Mouse (Mus musculus): ENCODE results near the gene Gm28036. TPM values are rescaled to one million over a fixed set of nuclear protein-coding genes. Genes with fewer than 3 reads are reported as not detected.

Gm28036 gene
- polyA plus RNA-seq, 1 experiment from 2014 or later: 20.7 TPM

DNA sequence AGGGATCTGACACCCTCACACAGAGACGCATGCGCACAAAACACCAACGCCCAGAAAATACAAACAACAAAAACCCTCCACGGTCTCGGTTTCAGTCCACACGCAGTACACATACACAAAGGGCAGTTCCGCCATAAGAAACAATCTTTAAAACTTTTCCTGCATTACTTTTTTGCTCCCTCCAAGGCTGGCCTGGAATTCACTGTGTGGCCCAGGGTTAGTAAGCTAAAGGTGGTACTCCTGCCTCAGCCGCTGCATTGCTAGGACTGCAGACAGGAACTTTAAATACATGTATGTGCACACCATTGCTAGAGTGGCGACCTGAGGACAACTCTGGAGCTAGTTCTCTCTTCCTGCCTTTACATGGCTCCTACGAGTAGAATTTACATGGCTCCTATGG is 55.7 kb downstream of the Gm28036 start:
- H3K27ac ChIP-seq (ENCODE audit: low read length): no peak overlapping the region
- WGBS: 94% methylated on average over 10 of the region's 10 CpGs
- H3K4me1 ChIP-seq (replicated peaks; ENCODE audit: control insufficient read depth, insufficient read depth, low read length): peaks cover 2% of the 10 kb centered on the region
- no peaks in the 10 kb centered on the region for H3K27me3 ChIP-seq (replicated peaks; ENCODE audit: control insufficient read depth, insufficient read depth, low read length)
- no peak overlapping the region for H3K4me3 ChIP-seq (replicated peaks; ENCODE audit: low read length)
- H3K9ac ChIP-seq (replicated peaks; ENCODE audit: low read depth, low read length): no peak overlapping the region
- H3K4me2 ChIP-seq (ENCODE audit: low read length): no peak overlapping the region
- peaks cover 41% of the 10 kb centered on the region for H3K36me3 ChIP-seq (ENCODE audit: control insufficient read depth, insufficient read depth)
- H3K9me3 ChIP-seq (ENCODE audit: control insufficient read depth, low read length): no peaks in the 10 kb centered on the region
- ATAC-seq: no peak

DNA sequence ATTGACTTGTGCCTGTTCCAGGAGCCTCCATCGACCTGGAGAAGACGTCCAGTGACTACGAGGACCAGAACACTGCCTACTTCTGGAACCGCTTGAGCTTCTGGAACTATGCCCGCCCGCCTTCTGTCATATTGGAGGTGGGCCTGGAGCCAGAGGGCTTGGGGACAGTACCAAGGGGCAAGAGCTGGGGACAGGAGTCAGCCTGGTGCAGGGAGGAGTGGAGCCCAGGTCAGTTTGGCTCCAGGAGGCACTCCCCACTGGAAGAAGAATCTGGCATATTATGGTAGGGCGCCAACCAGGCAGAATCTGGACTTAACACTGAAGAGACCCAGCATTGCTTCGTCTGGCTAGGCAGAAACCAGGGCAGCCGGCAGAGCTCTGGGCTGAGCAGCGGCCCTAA is 59.0 kb downstream of the Gm28036 start:
- Histone ChIP-seq H3K4me3 (replicated peaks; ENCODE audit: low read length) (no peak overlapping the region), H3K4me1 (replicated peaks; ENCODE audit: control insufficient read depth, insufficient read depth, low read length) (peaks cover 8% of the 10 kb centered on the region), H3K36me3 (ENCODE audit: control insufficient read depth, insufficient read depth) (peaks cover 12% of the 10 kb centered on the region), H3K9me3 (ENCODE audit: control insufficient read depth, low read length) (no peaks in the 10 kb centered on the region), H3K27ac (ENCODE audit: low read length) (no peak overlapping the region), H3K27me3 (replicated peaks; ENCODE audit: control insufficient read depth, insufficient read depth, low read length) (no peaks in the 10 kb centered on the region), H3K4me2 (ENCODE audit: low read length) (no peak overlapping the region), H3K9ac (replicated peaks; ENCODE audit: low read depth, low read length) (no peak overlapping the region)
- WGBS: 89% methylated on average over 10 of the region's 10 CpGs
- ATAC-seq: no peak

DNA sequence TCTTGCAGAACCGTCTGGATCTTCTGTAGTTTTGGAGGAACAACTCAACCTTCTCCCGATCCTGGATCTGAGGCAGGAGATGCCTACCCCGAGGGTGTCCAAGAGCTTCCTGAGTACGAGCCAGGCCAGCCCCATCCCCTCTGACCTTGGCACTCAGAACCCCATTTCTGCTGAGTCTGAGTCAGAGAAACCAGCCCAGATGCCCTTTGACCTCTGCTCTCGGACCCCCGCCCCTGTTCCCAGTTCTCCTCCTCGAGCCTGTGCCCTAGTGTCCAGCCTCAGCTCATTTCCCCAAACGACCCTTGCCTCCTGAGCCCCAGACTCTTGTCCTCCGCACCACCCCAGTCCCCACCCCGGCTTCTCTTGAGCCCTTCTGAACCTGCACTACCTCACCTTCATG is 60.8 kb downstream of the Gm28036 start:
- H3K4me1 ChIP-seq (replicated peaks; ENCODE audit: control insufficient read depth, insufficient read depth, low read length): peaks cover 8% of the 10 kb centered on the region
- ATAC-seq: no peak
- H3K4me3 ChIP-seq (replicated peaks; ENCODE audit: low read length): peak overlapping the region; percentile 80
- peaks cover 7% of the 10 kb centered on the region for H3K36me3 ChIP-seq (ENCODE audit: control insufficient read depth, insufficient read depth)
- WGBS: 30% methylated on average over 10 of the region's 10 CpGs
- H3K4me2 ChIP-seq (ENCODE audit: low read length): peak overlapping the region; percentile 79
- H3K9ac ChIP-seq (replicated peaks; ENCODE audit: low read depth, low read length): peak overlapping the region; percentile 83; the same call in 1 of the 2 replicates
- H3K27me3 ChIP-seq (replicated peaks; ENCODE audit: control insufficient read depth, insufficient read depth, low read length): no peaks in the 10 kb centered on the region
- H3K27ac ChIP-seq (ENCODE audit: low read length): no peak overlapping the region
- no peaks in the 10 kb centered on the region for H3K9me3 ChIP-seq (ENCODE audit: control insufficient read depth, low read length)

- Histone ChIP-seq H3K27me3 (replicated peaks; ENCODE audit: control insufficient read depth, insufficient read depth, low read length) (no peaks in the 10 kb centered on the region), H3K27ac (ENCODE audit: low read length) (peak within 1 kb of the TSS; percentile 77), H3K36me3 (ENCODE audit: control insufficient read depth, insufficient read depth) (peaks cover 3% of the 10 kb centered on the region; the same call in 1 of the 2 replicates), H3K9ac (replicated peaks; ENCODE audit: low read depth, low read length) (peak within 1 kb of the TSS; percentile 83), H3K4me3 (replicated peaks; ENCODE audit: low read length) (peak within 1 kb of the TSS; percentile 80), H3K9me3 (ENCODE audit: control insufficient read depth, low read length) (no peaks in the 10 kb centered on the region), H3K4me1 (replicated peaks; ENCODE audit: control insufficient read depth, insufficient read depth, low read length) (peaks cover 8% of the 10 kb centered on the region), H3K4me2 (ENCODE audit: low read length) (peak within 1 kb of the TSS; percentile 79)
- under 1% methylated on average over 79 of the region's 81 CpGs for WGBS
- ATAC-seq: peak; percentile 84
These were observed 61.5 kb downstream of the Gm28036 start, which contains the start of gene Spag4 for GRCm38 (mm10) chr2:156065099-156066041. Gene Spag4, plus strand, starts transcription at chr2:156065175.

DNA sequence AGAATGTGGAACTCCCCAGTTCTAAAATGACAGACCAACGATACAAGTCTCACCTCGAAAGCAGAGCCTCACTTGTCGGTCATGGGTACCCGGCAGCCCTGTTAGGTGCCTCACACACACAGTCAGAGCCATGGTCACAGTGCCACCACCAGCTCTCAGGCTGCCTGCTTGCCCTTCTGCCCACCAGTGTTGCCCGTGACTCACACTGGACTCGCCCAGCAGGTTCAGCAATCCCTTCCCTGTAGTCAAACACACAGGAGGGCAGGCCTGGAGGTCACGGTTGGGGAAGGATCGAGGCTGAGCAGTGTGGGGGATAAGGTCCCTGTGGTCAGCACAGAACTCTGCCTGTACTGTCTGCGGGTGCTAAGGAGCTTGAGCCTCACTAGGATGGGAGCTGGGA is 74.1 kb downstream of the Gm28036 start, which contains the start of gene Fer1l4:
Gene Fer1l4, minus strand, starts transcription at position 132 of the 400 bp plus-strand sequence.
- Histone ChIP-seq H3K4me2 (ENCODE audit: low read length) (no peak within 1 kb of the TSS), H3K4me1 (replicated peaks; ENCODE audit: control insufficient read depth, insufficient read depth, low read length) (0 out of 2 replicates have a peak, but pooled peaks cover 2% of the 10 kb centered on the region), H3K27ac (ENCODE audit: low read length) (no peak within 1 kb of the TSS), H3K36me3 (ENCODE audit: control insufficient read depth, insufficient read depth) (no peaks in the 10 kb centered on the region), H3K4me3 (replicated peaks; ENCODE audit: low read length) (no peak within 1 kb of the TSS), H3K9ac (replicated peaks; ENCODE audit: low read depth, low read length) (no peak within 1 kb of the TSS), H3K27me3 (replicated peaks; ENCODE audit: control insufficient read depth, insufficient read depth, low read length) (no peaks in the 10 kb centered on the region), H3K9me3 (ENCODE audit: control insufficient read depth, low read length) (no peaks in the 10 kb centered on the region)
- no peak for ATAC-seq
- 82% methylated on average over 9 of the region's 9 CpGs for WGBS

DNA sequence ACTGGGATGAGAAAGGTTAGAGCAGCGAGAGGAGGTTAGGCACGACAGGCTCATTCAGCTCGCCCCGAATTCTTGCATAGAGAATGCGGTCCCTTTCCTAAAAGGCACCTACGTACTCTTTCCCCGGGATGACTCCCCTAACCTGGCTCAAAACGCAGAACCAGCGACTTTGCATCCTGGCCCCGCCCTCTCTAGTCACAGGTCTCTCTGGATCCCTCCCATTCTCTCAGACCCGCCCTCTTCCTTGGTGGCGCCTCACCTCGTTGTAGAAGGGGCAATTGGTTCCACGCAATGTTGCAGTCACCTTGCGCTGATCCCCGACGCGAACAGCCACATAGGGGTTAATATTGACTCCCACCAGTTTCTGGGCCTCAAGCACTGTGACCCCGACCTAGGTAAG is 79.0 kb downstream of the Gm28036 start:
- H3K27me3 ChIP-seq (replicated peaks; ENCODE audit: control insufficient read depth, insufficient read depth, low read length): no peaks in the 10 kb centered on the region; the same call in 1 of the 2 replicates
- no peaks in the 10 kb centered on the region for H3K9me3 ChIP-seq (ENCODE audit: control insufficient read depth, low read length)
- WGBS: 7% methylated on average over 19 of the region's 19 CpGs
- ATAC-seq: no peak
- no peak overlapping the region for H3K27ac ChIP-seq (ENCODE audit: low read length)
- H3K36me3 ChIP-seq (ENCODE audit: control insufficient read depth, insufficient read depth): no peaks in the 10 kb centered on the region
- no peak overlapping the region for H3K9ac ChIP-seq (replicated peaks; ENCODE audit: low read depth, low read length)
- no peak overlapping the region for H3K4me3 ChIP-seq (replicated peaks; ENCODE audit: low read length)
- 0 out of 2 replicates have a peak, but pooled peaks cover 2% of the 10 kb centered on the region for H3K4me1 ChIP-seq (replicated peaks; ENCODE audit: control insufficient read depth, insufficient read depth, low read length)
- H3K4me2 ChIP-seq (ENCODE audit: low read length): peak overlapping the region; percentile 13; the same call in 1 of the 2 replicates

GRCm38 (mm10) chr2:156042903-156043302 is 84.0 kb downstream of the Gm28036 start:
- H3K27ac ChIP-seq (ENCODE audit: low read length): no peak overlapping the region
- H3K4me1 ChIP-seq (replicated peaks; ENCODE audit: control insufficient read depth, insufficient read depth, low read length): 0 out of 2 replicates have a peak, but pooled peaks cover under 1% of the 10 kb centered on the region
- whole genome bisulfite sequencing: 78% methylated on average over 8 of the region's 8 CpGs
- no peaks in the 10 kb centered on the region; the same call in 1 of the 2 replicates for H3K27me3 ChIP-seq (replicated peaks; ENCODE audit: control insufficient read depth, insufficient read depth, low read length)
- H3K9ac ChIP-seq (replicated peaks; ENCODE audit: low read depth, low read length): no peak overlapping the region
- H3K9me3 ChIP-seq (ENCODE audit: control insufficient read depth, low read length): no peaks in the 10 kb centered on the region
- no peaks in the 10 kb centered on the region for H3K36me3 ChIP-seq (ENCODE audit: control insufficient read depth, insufficient read depth)
- ATAC-seq: no peak
- no peak overlapping the region for H3K4me2 ChIP-seq (ENCODE audit: low read length)
- no peak overlapping the region for H3K4me3 ChIP-seq (replicated peaks; ENCODE audit: low read length)

DNA sequence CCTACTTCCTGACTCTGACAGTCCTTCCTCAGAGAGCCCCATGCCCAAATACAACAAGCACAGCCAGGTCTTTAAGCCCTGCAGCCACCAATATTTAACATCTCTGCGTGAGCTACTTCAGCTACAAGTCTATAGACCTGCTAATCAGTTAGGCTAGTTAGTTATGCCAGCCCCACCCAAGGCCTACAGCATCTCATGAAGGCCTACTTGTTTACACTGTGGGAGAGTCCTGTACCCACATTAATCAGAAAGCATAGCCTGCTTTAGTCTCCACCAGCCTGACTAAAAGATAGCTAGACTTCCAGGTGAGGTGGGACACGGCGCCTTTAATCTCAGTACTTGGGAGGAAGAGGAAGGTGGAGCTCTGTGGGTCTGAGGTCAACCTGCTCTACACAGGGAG is 87.5 kb downstream of the Gm28036 start:
- Histone ChIP-seq H3K9ac (replicated peaks; ENCODE audit: low read depth, low read length) (no peak overlapping the region), H3K4me3 (replicated peaks; ENCODE audit: low read length) (no peak overlapping the region), H3K27me3 (replicated peaks; ENCODE audit: control insufficient read depth, insufficient read depth, low read length) (no peaks in the 10 kb centered on the region), H3K9me3 (ENCODE audit: control insufficient read depth, low read length) (no peaks in the 10 kb centered on the region), H3K27ac (ENCODE audit: low read length) (no peak overlapping the region), H3K36me3 (ENCODE audit: control insufficient read depth, insufficient read depth) (no peaks in the 10 kb centered on the region), H3K4me2 (ENCODE audit: low read length) (no peak overlapping the region), H3K4me1 (replicated peaks; ENCODE audit: control insufficient read depth, insufficient read depth, low read length) (no peaks in the 10 kb centered on the region)
- ATAC-seq: no peak
- WGBS: 94% methylated on average over 3 of the region's 3 CpGs

DNA sequence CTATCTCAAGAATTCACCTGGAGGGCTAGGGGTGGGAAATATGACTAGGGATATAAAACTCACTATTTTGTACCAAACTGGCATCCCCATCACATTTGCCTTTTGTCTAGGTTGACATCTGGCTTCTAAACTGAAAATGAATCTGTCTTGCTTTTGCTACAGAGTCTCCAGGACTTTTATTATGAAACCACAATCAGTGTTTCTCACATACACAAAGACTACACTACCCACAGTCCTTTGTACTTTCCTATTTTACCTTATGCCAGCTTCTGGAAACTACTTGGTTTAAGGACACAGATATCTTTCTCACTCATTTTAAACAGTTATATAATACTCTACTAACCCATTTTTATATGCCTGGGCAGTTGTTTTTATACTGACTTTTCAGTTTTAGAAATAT is 101.4 kb downstream of the Gm28036 start:
- ATAC-seq: no peak
- no peaks in the 10 kb centered on the region for H3K27me3 ChIP-seq (replicated peaks; ENCODE audit: control insufficient read depth, insufficient read depth, low read length)
- no peak overlapping the region for H3K4me3 ChIP-seq (replicated peaks; ENCODE audit: low read length)

More for the DNA sequence above, 101.4 kb downstream of the Gm28036 start:
- no peak overlapping the region for H3K4me2 ChIP-seq (ENCODE audit: low read length)
- H3K27ac ChIP-seq (ENCODE audit: low read length): no peak overlapping the region
- H3K9ac ChIP-seq (replicated peaks; ENCODE audit: low read depth, low read length): no peak overlapping the region
- no peaks in the 10 kb centered on the region for H3K36me3 ChIP-seq (ENCODE audit: control insufficient read depth, insufficient read depth)
- no peaks in the 10 kb centered on the region for H3K9me3 ChIP-seq (ENCODE audit: control insufficient read depth, low read length)
- no peaks in the 10 kb centered on the region for H3K4me1 ChIP-seq (replicated peaks; ENCODE audit: control insufficient read depth, insufficient read depth, low read length)
